Mouse (Mus musculus): ENCODE results near the gene 2310030G06Rik.

- TF ChIP-seq CTCF (IDR thresholded peaks at IDR 0.05; ENCODE audit: low read depth) (no peak), EP300 (IDR thresholded peaks at IDR 0.05; ENCODE audit: low read depth) (no peak)
Observed at GRCm38 (mm10) chr9:50727925-50728651, 18.2 kb downstream of the 2310030G06Rik start.

All from liver, embryonic 14.5 days (tissue).